Comparison of ENCODE assay signal across 8 mouse cellular contexts in genomic region chr9:22467371-22468169, GRCm38 (mm10). TPM values are rescaled to one million over a fixed set of nuclear protein-coding genes. Genes with fewer than 3 reads are reported as not detected.
DNase-seq lines count a peak whose midpoint lies in the region; ATAC-seq and TF ChIP-seq lines count a peak whose summit lies in the region.

No protein-coding gene starts in this region.

- no peak overlapping the region for H3K27ac ChIP-seq in embryonic fibroblast, embryonic 13.5 days (ENCODE audit: insufficient read depth, low read length)
- peak overlapping the region; percentile 79 for H3K27ac ChIP-seq in small intestine, adult 2 months (ENCODE audit: insufficient read depth, low read depth, low read length)

- peak; percentile 62 for ATAC-seq in frontal cortex, adult (ENCODE audit: low TSS enrichment)
- peak; percentile 63 to 67 for ATAC-seq in hematopoietic stem cell, adult 5-6 weeks (replicated peaks in 1 of 2; ENCODE audit: insufficient read depth in 1 of 2, low FRiP score in 2 of 2, low TSS enrichment in 1 of 2, low read depth in 1 of 2, poor library complexity in 2 of 2, severe bottlenecking in 2 of 2)
- peak; percentile 51 for ATAC-seq in megakaryocyte, adult 5-6 weeks (ENCODE audit: poor library complexity, severe bottlenecking)

- TF ChIP-seq POLR2A in embryonic fibroblast, embryonic 13.5 days (IDR thresholded peaks at IDR 0.05; ENCODE audit: low read depth, low read length), result no peak
- TF ChIP-seq POLR2A in small intestine, adult 2 months (IDR thresholded peaks at IDR 0.05; ENCODE audit: low read depth, low read length), result 0 out of 2 replicates have a peak, but pooled peaks have one; percentile 23

- WGBS in small intestine, adult 2 months, result under 1% methylated on average over 71 of the region's 73 CpGs

- TF ChIP-seq CTCF in embryonic fibroblast, embryonic 13.5 days (IDR thresholded peaks at IDR 0.05; ENCODE audit: borderline replicate concordance, insufficient read depth, low read length), result no peak
- TF ChIP-seq CTCF in small intestine, adult 2 months (IDR thresholded peaks at IDR 0.05; ENCODE audit: extremely low read depth, insufficient read length, insufficient replicate concordance, low read depth, low read length), result no peak

- no peaks in the 10 kb centered on the region for H3K27me3 ChIP-seq in small intestine, adult 2 months (ENCODE audit: control insufficient read depth, insufficient read depth, low read length)

- H3K4me3 ChIP-seq in embryonic fibroblast, embryonic 13.5 days (ENCODE audit: insufficient read depth, low read length), result peak overlapping the region; percentile 81
- peak overlapping the region; percentile 100 for H3K4me3 ChIP-seq in small intestine, adult 2 months (ENCODE audit: low read depth, low read length)

- H3K4me1 ChIP-seq in embryonic fibroblast, embryonic 13.5 days (ENCODE audit: control insufficient read depth, insufficient read depth, low read length), result no peaks in the 10 kb centered on the region
- no peaks in the 10 kb centered on the region for H3K4me1 ChIP-seq in small intestine, adult 2 months (ENCODE audit: control insufficient read depth, insufficient read depth, insufficient read length, low read length)

- H3K36me3 ChIP-seq in small intestine, adult 2 months (ENCODE audit: control insufficient read depth, insufficient read depth, low read length), result 0 out of 2 replicates have a peak, but pooled peaks cover 3% of the 10 kb centered on the region

- DNase-seq in frontal cortex, postnatal 25 days (ENCODE audit: low spot score in 2 of 2), result no peak
- peak; percentile 24 to 27 for DNase-seq in adrenal gland, postnatal 4 days (ENCODE audit: low spot score in 2 of 2)
- DNase-seq in layer of hippocampus, postnatal 10 days (ENCODE audit: low spot score in 2 of 2), result peak; percentile 49 to 60

RNA-seq across cellular contexts. Expression of gene Rp9, which starts 2.0 kb away (rescaled TPM):
- 10 to 100 TPM; 48.1 to 52.9 TPM for total RNA-seq in adrenal gland, postnatal 4 days (2021)
- 27.8 and 30.8 TPM in 2 replicates for polyA plus RNA-seq in embryonic fibroblast, embryonic 13.5 days (2011; ENCODE audit: insufficient read length, low read depth, missing spikeins)
- total RNA-seq in hematopoietic stem cell, adult 5-6 weeks (2017), result 173 and 179 TPM in 2 replicates
- 10 to 100 TPM; 36.2 to 40.7 TPM for total RNA-seq in layer of hippocampus, postnatal 10 days (2021)
- total RNA-seq in megakaryocyte, adult 5-6 weeks (2015), result 107 and 118 TPM in 2 replicates
- 113 and 155 TPM in 2 replicates for total RNA-seq in megakaryocyte, adult 5-6 weeks (2017)
- polyA plus RNA-seq in small intestine, adult 2 months (2012; rRNA removed), result 36.9 and 106 TPM in 2 replicates

RNA-seq across cellular contexts. Expression of gene Bbs9, which starts 7.9 kb away (rescaled TPM):
- 10 to 100 TPM; 21.0 to 21.1 TPM for total RNA-seq in adrenal gland, postnatal 4 days (2021)
- 7.6 and 8.8 TPM in 2 replicates for polyA plus RNA-seq in embryonic fibroblast, embryonic 13.5 days (2011; ENCODE audit: insufficient read length, low read depth, missing spikeins)
- total RNA-seq in hematopoietic stem cell, adult 5-6 weeks (2017), result 19.8 and 41.6 TPM in 2 replicates
- 10 to 100 TPM; 22.3 to 22.4 TPM for total RNA-seq in layer of hippocampus, postnatal 10 days (2021)
- total RNA-seq in megakaryocyte, adult 5-6 weeks (2015), result 7.3 and 12.2 TPM in 2 replicates
- total RNA-seq in megakaryocyte, adult 5-6 weeks (2017), result 8.2 and 13.2 TPM in 2 replicates
- polyA plus RNA-seq in small intestine, adult 2 months (2012; rRNA removed), result 2.4 and 5.4 TPM in 2 replicates

RNA-seq across cellular contexts. Expression of gene Gm17545, which starts 13.5 kb away (rescaled TPM):
- total RNA-seq in adrenal gland, postnatal 4 days (2021), result not detected
- polyA plus RNA-seq in embryonic fibroblast, embryonic 13.5 days (2011; ENCODE audit: insufficient read length, low read depth, missing spikeins), result not detected in 2 replicates
- total RNA-seq in hematopoietic stem cell, adult 5-6 weeks (2017), result not detected in 2 replicates
- not detected for total RNA-seq in layer of hippocampus, postnatal 10 days (2021)
- total RNA-seq in megakaryocyte, adult 5-6 weeks (2015), result not detected in 2 replicates
- total RNA-seq in megakaryocyte, adult 5-6 weeks (2017), result not detected in 2 replicates
- not detected in 2 replicates for polyA plus RNA-seq in small intestine, adult 2 months (2012; rRNA removed)

RNA-seq across cellular contexts. Expression of gene 9530077C05Rik, which starts 56.3 kb away (rescaled TPM):
- 1 to 10 TPM; 5.2 to 7.6 TPM for total RNA-seq in adrenal gland, postnatal 4 days (2021)
- 0.84 and 1.1 TPM in 2 replicates for polyA plus RNA-seq in embryonic fibroblast, embryonic 13.5 days (2011; ENCODE audit: insufficient read length, low read depth, missing spikeins)
- 3.8 and 8.7 TPM in 2 replicates for total RNA-seq in hematopoietic stem cell, adult 5-6 weeks (2017)
- total RNA-seq in layer of hippocampus, postnatal 10 days (2021), result 1 to 10 TPM; 9.3 to 9.5 TPM
- 2.2 and 2.7 TPM in 2 replicates for total RNA-seq in megakaryocyte, adult 5-6 weeks (2015)
- 3.4 and 5.8 TPM in 2 replicates for total RNA-seq in megakaryocyte, adult 5-6 weeks (2017)
- 0.20 and 0.23 TPM in 2 replicates for polyA plus RNA-seq in small intestine, adult 2 months (2012; rRNA removed)

Comparison
In these comparisons a context has a peak if more than half of its experiments do, and no peak if none do; other contexts are left out.
1. DNase-seq: peak in adrenal gland, postnatal 4 days (2 of 2) and layer of hippocampus, postnatal 10 days (2 of 2); none in frontal cortex, postnatal 25 days (0 of 2).
2. Peak in every context shown above with its lines, with median percentiles within 50 percentile points of each other: ATAC-seq.